Mouse (Mus musculus): ENCODE measurements at regions not wholly inside any gene's neighbourhood (a gene's known extent, or its start where the extent isn't known, plus 50 kb on each side); places are given as distances from the start of the nearest gene placed in this dataset.

DNA sequence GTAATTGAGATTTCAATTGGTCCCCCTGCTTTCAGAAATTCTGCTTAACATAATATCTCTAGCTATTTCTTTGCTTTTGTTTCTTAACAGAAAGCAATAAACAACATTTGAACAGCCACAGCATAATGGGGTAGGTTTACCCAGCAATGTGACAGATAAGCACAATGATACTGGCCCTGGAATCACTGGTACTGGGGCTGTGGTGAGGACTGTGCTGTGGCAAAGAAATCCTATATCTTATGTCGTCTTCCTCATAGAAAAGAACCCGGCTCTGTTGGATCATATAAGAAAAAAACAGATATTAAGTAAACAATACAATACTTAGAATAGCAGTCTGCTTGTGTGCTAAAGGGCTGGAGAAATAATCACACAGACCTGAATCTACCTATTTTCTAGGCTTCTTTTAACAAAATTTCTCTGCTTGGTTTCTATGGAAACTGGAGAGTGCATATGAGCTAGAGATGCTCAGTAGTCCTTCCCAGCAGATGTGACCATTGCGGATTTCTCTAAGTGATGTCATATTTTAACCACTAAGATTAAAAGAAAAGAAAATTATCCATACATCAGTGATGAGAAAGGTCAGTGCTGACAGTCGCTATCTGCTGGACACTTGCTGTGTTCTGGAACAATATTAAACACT lies 119.8 kb upstream of the Gnao1 start:
- DNase-seq (ENCODE audit: low spot score in 2 of 2), result no peak

DNA sequence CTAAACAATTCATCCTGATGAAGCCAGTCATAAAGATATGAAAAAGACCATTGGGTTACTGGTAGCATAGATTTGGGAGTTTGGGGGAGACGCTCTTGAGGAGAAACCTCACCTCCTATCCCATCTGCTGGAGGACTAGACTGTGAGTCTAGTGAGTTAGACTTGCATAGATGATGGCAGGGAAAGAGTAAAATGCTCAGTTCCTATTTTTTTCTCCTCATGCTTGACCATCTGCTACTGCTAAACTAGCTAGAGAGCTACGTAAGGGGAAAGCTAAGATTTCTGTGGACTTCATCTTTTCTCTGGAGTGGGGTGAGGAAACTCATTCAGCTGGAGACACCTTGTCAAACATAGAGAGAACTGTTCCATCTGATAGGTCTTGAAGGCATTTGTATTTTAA lies 118.4 kb upstream of the Gnao1 start:
- no peak for DNase-seq (ENCODE audit: low spot score in 2 of 2)

DNA sequence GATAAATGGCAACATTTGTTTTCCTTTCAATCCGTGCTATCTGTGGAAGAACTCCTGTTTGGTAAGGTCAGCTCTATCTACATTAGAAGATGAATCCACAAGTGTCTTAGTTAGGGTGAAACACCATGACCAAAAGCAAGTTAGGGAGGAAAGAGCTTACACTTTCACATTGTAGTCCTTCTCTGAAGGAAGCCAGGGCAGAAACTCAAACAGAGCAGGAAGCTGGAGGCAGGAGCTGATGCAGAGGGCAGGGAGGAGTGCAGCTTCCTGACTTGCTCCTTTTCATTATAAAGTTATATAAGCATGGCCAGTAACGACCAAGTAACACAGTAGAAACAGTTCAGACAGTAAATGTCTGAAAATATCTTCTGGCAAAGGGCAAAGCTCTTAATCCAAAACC lies 117.9 kb upstream of the Gnao1 start:
- no peak for DNase-seq (ENCODE audit: low spot score in 2 of 2)

DNA sequence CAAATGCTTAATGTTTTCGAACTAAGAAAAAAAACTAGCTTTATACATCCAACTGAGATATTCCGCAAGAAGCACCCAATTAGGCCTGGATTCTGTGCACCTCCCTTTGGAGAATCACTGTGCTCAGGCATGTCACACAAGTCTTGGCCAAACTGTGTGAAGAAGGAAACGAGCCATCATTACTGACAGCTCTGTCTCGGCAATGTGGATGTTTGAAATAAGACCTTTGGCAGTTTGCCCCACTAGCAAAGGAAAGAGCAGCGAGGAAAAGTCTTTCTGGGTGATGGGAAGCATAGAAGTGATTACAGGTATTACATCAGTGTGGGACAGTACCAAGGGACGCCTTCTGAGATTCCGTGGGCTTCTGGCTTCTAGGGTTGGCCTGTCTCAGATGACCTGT lies 112.6 kb upstream of the Gnao1 start:
- DNase-seq (ENCODE audit: low spot score in 2 of 2), result no peak

DNA sequence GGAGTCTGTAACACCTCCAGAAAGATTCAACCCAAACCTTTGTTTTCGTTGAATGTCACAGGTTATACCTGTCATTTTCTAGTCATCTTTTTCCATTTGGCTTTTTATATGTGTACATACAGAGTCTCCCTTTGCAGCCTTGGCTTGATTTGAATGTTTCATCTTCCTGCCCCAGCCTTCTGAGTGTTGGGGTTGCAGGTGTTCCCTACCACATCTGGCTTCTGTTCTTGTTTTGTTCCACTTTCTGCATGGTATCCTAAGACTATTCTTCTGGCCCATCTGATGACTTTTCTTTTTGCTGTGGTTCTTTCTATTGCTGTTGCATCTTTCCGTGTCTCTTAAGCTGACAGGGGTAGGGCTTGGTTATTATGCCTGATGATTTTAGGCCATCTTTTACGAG lies 111.3 kb upstream of the Gnao1 start:
- no peak for DNase-seq (ENCODE audit: low spot score in 2 of 2)

DNA sequence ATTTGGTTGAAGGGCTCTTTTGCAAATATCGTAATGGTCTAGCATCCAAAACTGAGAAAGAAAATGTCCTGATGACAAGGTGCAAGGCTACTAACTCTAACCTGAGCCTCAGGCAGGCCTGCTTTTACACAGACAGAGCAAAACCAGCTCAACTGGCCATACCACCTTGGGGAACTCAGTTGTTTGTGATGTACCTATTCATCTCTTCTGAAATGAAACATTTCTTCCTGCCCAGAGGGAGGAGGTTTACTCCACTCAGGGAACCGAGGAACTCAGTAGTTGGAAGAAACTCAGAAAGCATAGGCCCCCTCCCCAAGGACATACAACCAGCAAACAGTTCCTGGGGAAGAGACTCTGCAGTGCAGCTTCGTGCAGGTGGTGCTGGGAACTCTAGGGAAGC lies 108.4 kb upstream of the Gnao1 start:
- DNase-seq (ENCODE audit: low spot score in 2 of 2), result peak; percentile 20 to 48

DNA sequence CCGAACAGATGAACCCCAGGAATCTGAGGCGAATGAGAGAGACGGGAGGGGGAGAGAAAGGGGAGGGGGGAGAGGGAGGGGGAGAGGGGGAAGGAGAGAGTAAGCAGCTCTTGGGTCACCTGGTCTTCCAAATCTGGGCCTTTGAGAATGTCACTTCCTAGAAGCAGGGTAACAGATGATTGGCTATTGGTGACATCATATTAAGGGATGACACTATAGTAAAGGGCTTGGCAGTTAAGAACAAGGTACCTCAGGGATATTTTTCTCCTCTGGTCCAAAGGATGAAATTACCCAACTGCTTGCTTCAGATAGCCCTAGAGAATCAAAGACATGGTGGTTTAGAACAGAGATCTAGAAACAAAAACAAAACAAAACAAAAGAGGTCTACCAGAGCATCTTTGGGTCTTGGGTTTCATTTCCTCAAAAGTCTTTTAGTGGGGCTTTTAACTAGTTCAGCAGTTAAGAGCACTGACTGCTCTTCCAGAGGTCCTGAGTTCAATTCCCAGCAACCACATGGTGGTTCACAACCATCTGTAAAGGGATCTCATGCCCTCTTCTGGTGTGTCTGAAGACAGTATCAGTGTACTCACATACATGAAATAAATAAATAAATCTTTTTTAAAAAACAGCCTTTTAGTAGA lies 97.6 kb upstream of the Gnao1 start:
- DNase-seq (ENCODE audit: low spot score in 2 of 2), result no peak

DNA sequence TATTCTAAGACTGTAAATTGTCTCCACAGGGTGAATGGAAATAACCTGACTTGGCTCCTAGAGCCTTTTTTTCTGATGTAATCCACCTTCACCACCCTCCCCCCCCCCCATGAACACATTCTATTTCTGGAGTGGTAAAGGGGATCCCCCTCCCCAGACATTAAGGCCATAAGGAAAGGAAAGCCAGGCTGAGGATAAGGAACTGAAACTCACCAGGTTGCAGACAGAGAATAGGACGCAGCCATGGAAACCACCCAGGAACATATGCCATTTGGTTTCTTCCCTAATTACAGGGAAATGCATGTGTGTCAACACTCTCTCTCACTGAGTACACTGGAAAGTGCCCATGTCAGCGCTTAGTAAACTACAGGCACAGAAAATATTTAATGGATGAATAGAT lies 96.5 kb upstream of the Gnao1 start:
- DNase-seq (ENCODE audit: low spot score in 2 of 2), result no peak

DNA sequence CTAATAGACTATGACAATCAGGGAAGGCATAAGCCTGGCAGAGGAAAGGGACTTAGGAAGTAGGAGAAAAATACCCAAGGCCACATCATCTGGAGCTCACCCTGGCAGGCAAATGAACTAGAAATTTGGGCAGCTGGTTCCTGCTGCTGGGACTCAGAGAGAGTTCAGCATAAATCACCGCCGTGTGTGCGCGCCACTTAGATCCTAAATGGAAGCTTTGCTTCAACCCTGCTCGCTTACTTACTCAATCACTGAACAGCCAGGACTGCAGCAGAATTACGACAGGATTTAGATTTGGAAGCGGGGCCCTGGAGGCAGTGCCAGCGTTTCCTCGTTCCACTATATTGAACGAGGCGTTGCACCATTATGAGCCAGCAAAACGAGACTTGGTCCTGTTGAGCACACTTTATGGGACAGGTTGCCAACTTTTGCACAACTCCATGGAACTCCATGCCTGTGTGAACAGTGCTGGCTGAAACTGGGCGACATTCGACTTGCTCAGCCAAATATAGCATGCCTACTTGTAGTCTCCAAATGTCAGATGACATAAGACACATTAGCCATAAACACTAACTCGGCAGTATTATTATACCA lies 84.8 kb upstream of the Gnao1 start:
- peak in 1 of 2 experiments; percentile 23 for DNase-seq (ENCODE audit: low spot score in 2 of 2)

DNA sequence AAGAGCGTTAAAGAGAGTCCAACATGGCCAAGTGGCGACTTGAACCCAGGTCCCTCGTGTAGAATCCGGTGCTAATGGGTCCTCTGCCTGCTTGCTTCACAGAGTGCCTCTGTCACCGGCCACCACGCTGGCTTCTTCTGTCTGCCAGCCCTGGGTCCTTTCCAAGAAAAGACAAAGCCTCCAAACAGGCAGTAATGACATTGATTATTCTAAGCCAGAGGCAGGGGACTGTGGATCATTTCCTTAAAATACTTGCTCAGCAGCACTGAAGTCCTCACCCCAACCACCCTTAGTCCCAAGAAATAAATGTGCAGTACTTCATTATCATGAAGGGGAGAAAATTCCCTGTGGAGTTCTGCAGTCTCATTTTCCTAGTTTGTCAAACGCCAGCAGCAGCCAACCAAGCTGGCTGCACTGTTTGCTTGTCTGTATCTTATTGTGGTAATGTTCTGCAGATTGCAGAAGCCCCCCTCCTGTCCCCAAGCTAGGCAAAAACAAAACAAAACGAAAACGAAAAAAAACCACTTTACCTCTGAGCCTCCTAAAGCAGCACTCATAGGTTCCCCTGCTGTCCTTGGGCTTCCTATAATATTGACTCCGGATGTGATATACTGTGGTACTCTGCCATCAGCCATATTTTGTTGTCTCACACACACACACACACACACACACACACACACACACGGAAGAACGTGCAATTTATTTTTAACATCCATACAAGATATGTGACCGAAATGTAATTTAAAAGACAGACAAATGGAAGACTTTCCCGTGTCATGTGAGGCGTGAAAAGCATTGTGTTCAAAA lies 80.4 kb upstream of the Gnao1 start:
- no peak for DNase-seq (ENCODE audit: low spot score in 2 of 2)

DNA sequence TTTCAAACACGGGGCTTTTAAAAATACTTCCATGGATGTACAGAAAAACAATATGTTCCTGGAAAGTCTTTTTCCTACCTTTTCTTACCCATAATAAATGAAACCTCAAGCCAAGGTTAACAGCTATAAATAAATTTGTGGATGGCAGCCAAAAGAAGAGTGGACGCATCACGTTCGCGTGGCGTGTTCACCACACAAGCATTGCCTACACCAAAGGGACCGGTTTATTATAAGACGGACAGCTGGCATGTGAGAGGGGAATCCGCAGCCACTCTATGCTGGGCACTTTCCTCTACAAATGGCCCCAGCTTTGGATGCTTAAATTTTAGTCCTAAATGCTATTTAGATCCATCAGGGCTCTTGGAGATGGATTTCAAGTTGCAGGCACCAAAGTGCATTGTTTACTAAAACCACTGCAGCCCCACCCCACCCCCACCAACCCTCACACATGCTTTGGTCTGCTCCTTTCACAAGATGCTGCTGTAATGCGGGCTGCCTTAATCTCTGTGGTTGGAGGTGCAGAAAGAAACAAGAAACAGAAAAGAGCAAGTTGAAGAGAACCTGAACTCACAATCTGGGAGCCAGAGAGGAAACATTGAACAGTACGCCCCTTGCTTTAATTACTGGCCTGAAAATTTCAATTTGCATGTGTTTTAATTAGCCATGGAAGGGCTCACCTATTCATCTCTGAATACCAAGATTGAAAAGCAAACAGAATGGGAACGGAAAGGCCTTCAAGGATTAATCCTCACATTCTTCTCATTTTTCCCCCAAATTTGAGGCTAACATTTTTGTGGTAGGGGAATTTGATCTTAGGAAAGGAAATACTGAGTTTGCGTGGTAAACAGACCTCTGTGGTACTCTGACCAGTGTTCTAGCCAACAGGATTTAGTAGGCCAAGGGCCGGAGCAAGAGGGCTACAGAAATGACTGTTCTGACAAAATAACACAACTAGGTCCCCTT lies 78.7 kb upstream of the Gnao1 start:
- no peak for DNase-seq (ENCODE audit: low spot score in 2 of 2)

DNA sequence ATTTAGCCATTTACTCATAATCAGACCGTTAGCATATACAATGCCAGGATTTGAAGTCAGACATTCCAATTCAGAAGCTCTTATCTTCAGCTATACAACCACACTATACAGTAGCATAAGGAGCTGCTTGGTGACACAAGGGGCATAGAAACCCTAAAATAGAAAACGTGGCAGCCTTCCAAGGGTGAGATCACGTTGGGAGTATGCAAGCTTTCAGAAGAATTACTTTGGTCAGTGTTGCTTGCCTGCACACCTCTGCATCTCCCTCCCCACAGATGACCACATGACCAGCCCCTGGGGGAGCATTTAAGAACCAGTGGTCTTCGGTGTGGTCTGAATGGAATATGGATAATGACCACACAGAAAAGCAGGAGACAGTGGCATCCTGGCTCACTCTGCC lies 74.9 kb upstream of the Gnao1 start:
- no peak for DNase-seq (ENCODE audit: low spot score in 2 of 2)

DNA sequence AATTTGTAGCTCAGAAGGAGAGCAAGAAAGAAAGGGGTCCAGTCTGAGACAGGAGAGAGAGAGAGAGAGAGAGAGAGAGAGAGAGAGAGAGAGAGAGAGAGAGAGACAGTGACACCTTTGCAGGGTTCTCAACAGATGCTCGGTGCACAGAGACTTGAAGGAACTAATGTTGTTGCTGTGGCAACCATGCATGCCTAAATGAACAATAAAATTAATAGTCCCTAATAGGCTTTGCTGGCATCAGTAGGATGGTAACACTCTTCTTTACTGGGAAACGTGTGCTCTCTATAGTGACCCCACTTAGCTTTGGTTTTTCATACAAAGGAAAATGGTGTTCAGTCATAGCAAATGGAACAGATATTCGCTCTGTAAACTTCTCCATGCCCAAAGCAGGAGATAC lies 69.5 kb upstream of the Gnao1 start:
- DNase-seq (ENCODE audit: low spot score in 2 of 2), result no peak

DNA sequence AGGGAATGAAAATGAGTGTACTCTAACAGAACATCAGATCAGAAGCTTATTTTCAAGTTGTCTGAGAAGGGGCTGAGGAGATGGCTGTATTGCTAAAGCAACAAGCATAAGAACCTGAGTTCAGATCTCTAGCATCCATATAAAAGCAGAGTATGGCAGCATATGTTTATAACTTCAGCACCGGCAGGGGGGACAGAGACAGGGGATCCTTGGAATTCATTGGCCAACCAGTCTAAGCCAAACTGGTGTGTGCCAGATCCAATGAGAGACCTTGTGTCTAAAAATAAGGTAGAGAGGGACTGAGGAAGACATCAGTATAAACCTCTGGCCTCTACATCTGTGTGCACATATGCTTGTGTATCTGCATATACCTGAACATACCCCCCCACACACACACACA lies 61.0 kb upstream of the Gnao1 start:
- no peak for DNase-seq (ENCODE audit: low spot score in 2 of 2)

DNA sequence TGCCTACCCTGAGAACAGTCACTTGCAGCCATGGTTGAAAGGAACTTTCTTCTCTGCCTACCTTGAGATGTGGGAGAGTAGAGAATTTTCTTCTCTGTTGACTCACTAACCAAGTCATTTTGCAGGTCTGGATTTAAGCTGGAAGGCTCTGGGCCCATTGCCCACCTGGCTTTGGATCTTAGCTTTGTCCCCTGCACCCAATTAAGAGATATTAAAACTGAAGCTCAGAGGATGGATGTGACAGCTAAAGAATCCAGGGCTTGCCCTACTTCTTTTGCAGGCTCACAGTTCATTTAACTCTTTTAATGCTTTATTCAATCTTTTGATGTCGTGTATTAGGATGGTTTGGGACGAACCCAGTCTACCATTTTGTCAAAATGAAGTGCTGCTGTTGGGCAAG lies 58.8 kb upstream of the Gnao1 start:
- DNase-seq (ENCODE audit: low spot score in 2 of 2), result no peak

DNA sequence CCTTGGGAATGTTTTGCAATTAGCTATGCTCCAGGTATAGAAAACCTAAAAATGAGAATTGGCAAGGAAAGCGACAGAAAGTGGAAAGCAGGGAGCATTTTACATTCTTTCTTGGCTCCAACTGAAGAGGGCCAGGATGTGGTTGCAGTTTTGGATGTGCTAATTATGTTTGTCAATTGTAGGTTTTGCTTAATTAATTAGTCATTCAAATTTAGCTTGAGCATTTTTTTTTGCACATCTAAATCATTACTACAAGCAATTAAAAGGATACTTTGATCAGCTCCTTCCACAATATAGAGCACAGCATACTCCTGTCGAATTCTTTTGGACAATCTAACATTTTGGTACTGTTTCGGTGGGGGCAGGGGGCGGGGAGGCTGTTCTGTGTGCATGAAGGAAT lies 53.8 kb upstream of the Gnao1 start:
- no peak for DNase-seq (ENCODE audit: low spot score in 2 of 2)

All from urinary bladder, postnatal 36 days (tissue).